Mouse (Mus musculus) intestine, embryonic 16.5 days (tissue): Measurements from ENCODE around the gene Ntng1. TPM values are rescaled to one million over a fixed set of nuclear protein-coding genes. Genes with fewer than 3 reads are reported as not detected.
A peak's percentile ranks its signal among the peaks of the same experiment; 100 is the strongest.

Experiments
- ATAC-seq: fragments of 200-750 bp; cut with Nextera tagmentation; 2 replicates; pipeline ENCODE4 v1.8.0; 2017; ENCODE audit warnings: moderate TSS enrichment, moderate library complexity
- H3K27ac ChIP-seq: fragments of 300-500 bp; sonication (generic); 2 replicates; pipeline ENCODE4 v1.5.1; 2014; ENCODE audit warnings: mild to moderate bottlenecking, low read length
- H3K27me3 ChIP-seq: fragments of 300-500 bp; sonication (generic); replicated peaks from 2 replicates; pipeline ENCODE4 v1.6.1; 2014; ENCODE audit warnings: low read length, control low read depth, mixed read lengths; ENCODE audit not compliant: control insufficient read depth, insufficient read depth
- H3K36me3 ChIP-seq: fragments of 300-500 bp; sonication (generic); 2 replicates; pipeline ENCODE4 v1.6.1; 2014; ENCODE audit warnings: low read length, control low read depth; ENCODE audit not compliant: control insufficient read depth, insufficient read depth
- H3K4me1 ChIP-seq: fragments of 300-500 bp; sonication (generic); 2 replicates; pipeline ENCODE4 v1.6.1; 2014; ENCODE audit warnings: low read length, control low read depth, mixed read lengths; ENCODE audit not compliant: control insufficient read depth, insufficient read depth
- H3K4me2 ChIP-seq: fragments of 300-500 bp; sonication (generic); 2 replicates; pipeline ENCODE4 v1.6.1; 2014; ENCODE audit warnings: low read depth, low read length, control low read depth
- H3K4me3 ChIP-seq: fragments of 300-500 bp; sonication (generic); 2 replicates; pipeline ENCODE4 v1.5.1; 2014; ENCODE audit warnings: mild to moderate bottlenecking, low read length
- H3K9ac ChIP-seq: fragments of 300-500 bp; sonication (generic); 2 replicates; pipeline ENCODE4 v1.6.1; 2014; ENCODE audit warnings: low read depth, low read length
- H3K9me3 ChIP-seq: fragments of 300-500 bp; sonication (generic); 2 replicates; pipeline ENCODE4 v1.6.1; 2016; ENCODE audit warnings: low read length, control low read depth; ENCODE audit not compliant: control insufficient read depth
- WGBS: fragments of 180-500 bp; shearing (Covaris S2); extraction: QIAGEN DNeasy Blood & Tissue Kit; methylation state at CpG from one replicate; pipeline ENCODE4 v1.1.7; 2014; 5-methylcytosine and 5-hydroxymethylcytosine counted together
- polyA plus RNA-seq: library from polyadenylated mRNA; unstranded; fragments of >200 nt; fragmentation: Nextera tagmentation; extraction: Ambion mirVana; gene quantifications from 2 replicates; pipeline ENCODE4 v1.2.1, GENCODE M21; 2015

Ntng1 gene
- polyA plus RNA-seq, 1 experiment from 2014 or later, result 3.0 TPM

GRCm38 (mm10) chr3:109970181-109970580 is 173.6 kb downstream of the Ntng1 start:
- Histone ChIP-seq H3K9ac (no peak overlapping the region), H3K27me3 (no peaks in the 10 kb centered on the region), H3K4me3 (no peak overlapping the region), H3K27ac (no peak overlapping the region), H3K9me3 (no peaks in the 10 kb centered on the region), H3K4me2 (no peak overlapping the region), H3K4me1 (no peaks in the 10 kb centered on the region), H3K36me3 (no peaks in the 10 kb centered on the region)
- ATAC-seq, result no peak

DNA sequence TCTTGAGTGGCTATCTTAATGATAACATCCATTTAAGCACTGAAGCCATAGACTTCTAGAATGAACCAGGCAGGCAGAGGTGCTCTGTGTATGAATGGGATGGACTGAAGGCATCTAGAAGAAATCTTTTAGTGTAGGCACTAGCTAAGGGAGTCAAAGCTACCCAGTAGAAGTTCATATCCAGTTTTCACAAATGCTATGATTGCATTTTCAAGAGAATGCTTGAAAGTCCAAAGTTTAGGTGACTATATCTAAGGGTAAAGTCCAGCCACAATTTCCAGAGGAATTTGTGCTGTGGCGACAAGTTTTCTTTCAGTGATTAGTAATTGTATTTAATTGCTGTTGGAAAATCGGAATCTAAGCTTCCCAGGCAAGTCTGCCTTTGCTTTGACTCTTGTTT is 181.2 kb downstream of the Ntng1 start:
- Histone ChIP-seq H3K4me1 (no peaks in the 10 kb centered on the region), H3K9ac (no peak overlapping the region), H3K27ac (no peak overlapping the region), H3K4me2 (no peak overlapping the region), H3K27me3 (no peaks in the 10 kb centered on the region), H3K36me3 (no peaks in the 10 kb centered on the region), H3K9me3 (no peaks in the 10 kb centered on the region), H3K4me3 (no peak overlapping the region)
- peak; percentile 95 for ATAC-seq
- WGBS, result 59% methylated on average over 2 of the region's 2 CpGs

DNA sequence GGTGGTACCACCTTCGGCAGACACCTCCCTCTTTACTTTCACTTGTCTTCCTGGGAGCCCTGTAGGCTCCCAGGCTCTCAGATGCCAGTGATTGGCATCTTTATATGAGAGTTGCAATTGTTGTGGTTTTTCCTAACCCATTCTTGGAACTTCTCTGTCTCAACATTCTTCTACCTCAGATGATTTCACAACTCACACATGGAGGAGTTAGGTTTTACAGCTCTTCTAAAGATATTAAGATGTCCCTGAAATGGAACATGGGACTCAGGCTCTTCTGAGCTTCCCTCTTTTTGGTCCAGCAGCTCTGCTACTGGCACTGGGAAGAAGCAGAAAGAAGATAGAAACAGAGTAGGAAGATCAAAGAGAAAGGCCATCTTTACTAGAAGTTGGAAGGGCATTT is 200.9 kb downstream of the Ntng1 start:
- no peaks in the 10 kb centered on the region for H3K4me1 ChIP-seq
- no peak overlapping the region for H3K27ac ChIP-seq
- ATAC-seq, result no peak
- no peaks in the 10 kb centered on the region for H3K9me3 ChIP-seq
- no peaks in the 10 kb centered on the region for H3K27me3 ChIP-seq
- no peak overlapping the region for H3K4me3 ChIP-seq
- no peak overlapping the region for H3K4me2 ChIP-seq
- H3K36me3 ChIP-seq, result no peaks in the 10 kb centered on the region
- 87% methylated on average over 1 of the region's 1 CpGs for WGBS
- H3K9ac ChIP-seq, result no peak overlapping the region

- 88% methylated on average over 2 of the region's 2 CpGs for WGBS
- no peak overlapping the region for H3K9ac ChIP-seq
- ATAC-seq, result no peak
- no peak overlapping the region for H3K4me2 ChIP-seq
- no peaks in the 10 kb centered on the region for H3K36me3 ChIP-seq
- no peaks in the 10 kb centered on the region for H3K4me1 ChIP-seq
- no peak overlapping the region for H3K27ac ChIP-seq
- no peak overlapping the region for H3K4me3 ChIP-seq
- no peaks in the 10 kb centered on the region for H3K9me3 ChIP-seq
- no peaks in the 10 kb centered on the region for H3K27me3 ChIP-seq
Observed at GRCm38 (mm10) chr3:109937634-109938033, 206.2 kb downstream of the Ntng1 start.

DNA sequence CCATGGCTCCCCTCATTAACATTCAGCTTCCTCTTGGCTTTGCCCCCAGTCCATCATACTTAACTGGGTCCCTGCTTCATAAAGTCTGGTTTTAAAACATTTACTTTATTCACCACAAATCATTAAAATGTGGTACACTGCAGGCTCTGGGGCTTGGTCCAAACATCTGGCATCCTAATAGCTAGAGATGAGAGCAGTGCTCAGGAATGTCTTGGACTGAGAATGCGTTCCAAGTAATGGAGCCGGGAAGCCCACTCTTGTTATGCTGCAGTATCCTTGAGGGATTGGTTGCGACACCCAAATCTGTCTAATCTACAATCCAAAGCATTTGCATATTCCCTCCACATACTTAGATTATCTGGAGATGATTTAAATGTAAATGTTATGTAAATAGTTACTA is 207.5 kb downstream of the Ntng1 start:
- Histone ChIP-seq H3K36me3 (no peaks in the 10 kb centered on the region), H3K4me2 (no peak overlapping the region), H3K9me3 (no peaks in the 10 kb centered on the region), H3K27ac (no peak overlapping the region), H3K27me3 (no peaks in the 10 kb centered on the region), H3K4me1 (no peaks in the 10 kb centered on the region), H3K9ac (no peak overlapping the region), H3K4me3 (no peak overlapping the region)
- WGBS, result 64% methylated on average over 3 of the region's 3 CpGs
- peak; percentile 81 for ATAC-seq

DNA sequence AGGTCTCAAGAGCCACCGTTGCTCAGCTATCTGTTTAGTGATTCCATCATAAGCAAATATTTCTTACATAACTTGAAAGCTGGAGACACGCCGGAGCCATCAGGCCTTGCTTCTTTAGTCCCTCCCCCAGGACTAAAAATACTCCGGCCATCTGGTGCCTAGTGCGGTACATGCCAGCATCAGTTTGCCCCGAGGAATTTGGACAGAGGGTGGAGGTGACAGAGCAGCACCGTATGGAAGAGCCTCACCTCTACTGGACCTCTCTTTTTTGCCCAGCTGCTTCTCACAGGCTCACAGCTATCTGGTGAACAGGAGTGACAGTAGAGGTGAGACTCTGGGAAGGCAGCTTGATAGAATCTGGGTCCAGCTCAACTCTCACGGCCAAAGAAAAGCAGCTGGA is 211.6 kb downstream of the Ntng1 start:
- 72% methylated on average over 8 of the region's 8 CpGs for WGBS
- no peak overlapping the region for H3K4me3 ChIP-seq
- H3K9ac ChIP-seq, result no peak overlapping the region
- no peaks in the 10 kb centered on the region for H3K27me3 ChIP-seq
- H3K27ac ChIP-seq, result no peak overlapping the region
- H3K4me2 ChIP-seq, result no peak overlapping the region
- ATAC-seq, result no peak
- no peaks in the 10 kb centered on the region for H3K9me3 ChIP-seq
- no peaks in the 10 kb centered on the region for H3K4me1 ChIP-seq
- no peaks in the 10 kb centered on the region for H3K36me3 ChIP-seq

GRCm38 (mm10) chr3:109931021-109931420 is 212.8 kb downstream of the Ntng1 start:
- ATAC-seq, result no peak
- no peaks in the 10 kb centered on the region for H3K9me3 ChIP-seq
- no peaks in the 10 kb centered on the region for H3K4me1 ChIP-seq
- H3K4me2 ChIP-seq, result no peak overlapping the region
- H3K27ac ChIP-seq, result no peak overlapping the region
- H3K27me3 ChIP-seq, result no peaks in the 10 kb centered on the region
- no peak overlapping the region for H3K4me3 ChIP-seq
- H3K9ac ChIP-seq, result no peak overlapping the region
- H3K36me3 ChIP-seq, result no peaks in the 10 kb centered on the region
- WGBS, result 82% methylated on average over 5 of the region's 5 CpGs

- no peak overlapping the region for H3K4me2 ChIP-seq
- H3K9me3 ChIP-seq, result no peaks in the 10 kb centered on the region
- no peak overlapping the region for H3K9ac ChIP-seq
- no peak overlapping the region for H3K27ac ChIP-seq
- 69% methylated on average over 4 of the region's 4 CpGs for WGBS
- H3K4me3 ChIP-seq, result no peak overlapping the region
- H3K36me3 ChIP-seq, result no peaks in the 10 kb centered on the region
- no peak for ATAC-seq
- H3K27me3 ChIP-seq, result no peaks in the 10 kb centered on the region
- H3K4me1 ChIP-seq, result no peaks in the 10 kb centered on the region
Observed at GRCm38 (mm10) chr3:109923788-109924187, 220.0 kb downstream of the Ntng1 start.

DNA sequence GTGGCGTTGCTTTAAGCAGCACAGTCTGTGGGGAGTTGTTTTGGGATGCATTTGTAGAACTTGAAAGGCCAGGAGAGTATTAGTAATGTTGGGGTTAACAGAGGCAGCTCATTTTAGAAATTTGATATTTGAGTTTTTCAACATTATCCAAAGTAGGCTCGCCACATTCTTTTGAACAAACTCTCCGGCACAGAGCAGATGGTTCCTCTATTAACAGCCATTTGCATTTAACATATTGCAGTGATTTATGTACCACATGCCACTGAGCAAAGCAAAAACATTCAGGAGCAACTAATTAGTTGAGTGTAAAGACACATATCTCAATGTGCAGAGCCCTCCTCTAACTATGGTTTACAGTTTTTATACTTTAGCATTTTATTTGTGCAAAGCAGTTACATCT is 224.8 kb downstream of the Ntng1 start:
- ATAC-seq, result no peak
- no peaks in the 10 kb centered on the region for H3K36me3 ChIP-seq
- H3K9me3 ChIP-seq, result no peaks in the 10 kb centered on the region

GRCm38 (mm10) chr3:109917926-109918694 is 225.7 kb downstream of the Ntng1 start:
- Histone ChIP-seq H3K4me3 (no peak overlapping the region), H3K9ac (no peak overlapping the region), H3K27ac (no peak overlapping the region), H3K27me3 (no peaks in the 10 kb centered on the region), H3K36me3 (no peaks in the 10 kb centered on the region), H3K4me1 (no peaks in the 10 kb centered on the region), H3K9me3 (no peaks in the 10 kb centered on the region), H3K4me2 (no peak overlapping the region)
- 65% methylated on average over 8 of the region's 8 CpGs for WGBS
- no peak for ATAC-seq

More for the DNA sequence above, 224.8 kb downstream of the Ntng1 start:
- H3K27me3 ChIP-seq, result no peaks in the 10 kb centered on the region
- no peaks in the 10 kb centered on the region for H3K4me1 ChIP-seq
- H3K4me2 ChIP-seq, result no peak overlapping the region
- WGBS, result 68% methylated on average over 3 of the region's 3 CpGs
- H3K4me3 ChIP-seq, result no peak overlapping the region
- H3K9ac ChIP-seq, result no peak overlapping the region
- no peak overlapping the region for H3K27ac ChIP-seq
